Mouse (Mus musculus) liver, adult 2 months (tissue): ENCODE measurements around the gene 1500009C09Rik. TPM values are rescaled to one million over a fixed set of nuclear protein-coding genes. Genes with fewer than 3 reads are reported as not detected.

Source experiments
- DNase-seq: peaks from one replicate; pipeline ENCODE4 v3.0.0-alpha.2; 2011; ENCODE audit warnings: low read depth, low spot score; ENCODE audit errors: extremely low read depth
- H3K27ac ChIP-seq: fragments of 200-500 bp; replicated peaks from 2 replicates; pipeline ENCODE4 v1.5.1; 2012; ENCODE audit warnings: low read depth, mild to moderate bottlenecking, control low read depth, inconsistent platforms, low read length; ENCODE audit not compliant: insufficient read depth
- H3K27me3 ChIP-seq: fragments of 200-500 bp; 2 replicates; pipeline ENCODE4 v1.6.1; 2012; ENCODE audit warnings: mild to moderate bottlenecking, moderate library complexity, low read length, inconsistent platforms; ENCODE audit not compliant: control insufficient read depth, insufficient read depth
- H3K36me3 ChIP-seq: fragments of 200-500 bp; 2 replicates; pipeline ENCODE4 v1.6.1; 2012; ENCODE audit warnings: low read length, inconsistent platforms; ENCODE audit not compliant: control insufficient read depth, insufficient read depth
- H3K4me1 ChIP-seq: fragments of 200-500 bp; 2 replicates; pipeline ENCODE4 v1.6.1; 2011; ENCODE audit warnings: low read length; ENCODE audit not compliant: control insufficient read depth, insufficient read depth
- H3K4me3 ChIP-seq: fragments of 200-500 bp; 2 replicates; pipeline ENCODE4 v1.5.1; 2011; ENCODE audit warnings: low read depth, mild to moderate bottlenecking, control low read depth, low read length, moderate library complexity; ENCODE audit not compliant: insufficient read depth
- H3K79me2 ChIP-seq: fragments of 200-500 bp; 2 replicates; pipeline ENCODE4 v1.6.1; 2012; ENCODE audit warnings: inconsistent platforms, mild to moderate bottlenecking, low read length, moderate library complexity; ENCODE audit not compliant: control insufficient read depth, insufficient read depth
- H3K9ac ChIP-seq: fragments of 200-500 bp; 2 replicates; pipeline ENCODE4 v1.6.1; 2012; ENCODE audit warnings: low read depth, mild to moderate bottlenecking, control low read depth, inconsistent platforms, low read length
- CTCF ChIP-seq: fragments of 200-500 bp; IDR thresholded peaks from 2 replicates; pipeline ENCODE4 v1.5.1; 2011; ENCODE audit warnings: low read depth, low read length, control low read depth
- POLR2A ChIP-seq: fragments of 200-500 bp; IDR thresholded peaks from 2 replicates; pipeline ENCODE4 v1.6.1; 2011; ENCODE audit warnings: low read length, control low read depth; ENCODE audit not compliant: insufficient read depth; ENCODE audit errors: extremely low read depth
- WGBS: fragments of 180-500 bp; shearing (Covaris S2); methylation state at CpG from one replicate; pipeline ENCODE4 v1.1.7; 2018; 5-methylcytosine and 5-hydroxymethylcytosine counted together
- polyA plus RNA-seq: library from polyadenylated mRNA; depleted of rRNA; stranded (reverse); fragments of >200 nt; gene quantifications from 2 replicates; pipeline ENCODE4 v1.2.3, GENCODE M21; 2012
- total RNA-seq: library from RNA; depleted of rRNA; stranded (reverse); fragments of >200 nt; gene quantifications from 2 replicates; pipeline ENCODE4 v1.2.3, GENCODE M21; 2014

The 1500009C09Rik gene
- total and polyA plus RNA-seq, 2 experiments = 0.18 TPM; not detected in 1

- no peaks in the 10 kb centered on the region for H3K36me3 ChIP-seq
- H3K9ac ChIP-seq = no peak overlapping the region
- no peak for TF ChIP-seq CTCF
- TF ChIP-seq POLR2A = no peak
- no peaks in the 10 kb centered on the region for H3K27me3 ChIP-seq
- DNase-seq = no peak
- H3K79me2 ChIP-seq = no peaks in the 10 kb centered on the region
- no peaks in the 10 kb centered on the region for H3K4me1 ChIP-seq
- no peak overlapping the region for H3K27ac ChIP-seq
- WGBS = 83% methylated on average over 6 of the region's 6 CpGs
- no peak overlapping the region for H3K4me3 ChIP-seq
These were observed 22.0 kb upstream of the 1500009C09Rik start for GRCm38 (mm10) chr15:82230098-82230611.

GRCm38 (mm10) chr15:82231100-82231499, 21.1 kb upstream of the 1500009C09Rik start:
- Histone ChIP-seq H3K36me3 (no peaks in the 10 kb centered on the region), H3K4me3 (no peak overlapping the region), H3K79me2 (no peaks in the 10 kb centered on the region), H3K27ac (no peak overlapping the region), H3K4me1 (no peaks in the 10 kb centered on the region), H3K27me3 (no peaks in the 10 kb centered on the region), H3K9ac (no peak overlapping the region)
- 69% methylated on average over 4 of the region's 4 CpGs for WGBS
- TF ChIP-seq POLR2A (no peak), CTCF (no peak)
- no peak for DNase-seq

GRCm38 (mm10) chr15:82231591-82232378, 20.4 kb upstream of the 1500009C09Rik start:
- 65% methylated on average over 11 of the region's 11 CpGs for WGBS
- DNase-seq = no peak
- no peaks in the 10 kb centered on the region for H3K36me3 ChIP-seq
- no peaks in the 10 kb centered on the region for H3K27me3 ChIP-seq
- no peaks in the 10 kb centered on the region for H3K79me2 ChIP-seq
- H3K4me1 ChIP-seq = no peaks in the 10 kb centered on the region
- H3K4me3 ChIP-seq = no peak overlapping the region
- TF ChIP-seq POLR2A (no peak), CTCF (no peak)
- H3K27ac ChIP-seq = no peak overlapping the region
- no peak overlapping the region for H3K9ac ChIP-seq

- Histone ChIP-seq H3K36me3 (no peaks in the 10 kb centered on the region), H3K4me3 (no peak overlapping the region), H3K27me3 (no peaks in the 10 kb centered on the region), H3K4me1 (no peaks in the 10 kb centered on the region), H3K27ac (no peak overlapping the region), H3K79me2 (no peaks in the 10 kb centered on the region), H3K9ac (no peak overlapping the region)
- 92% methylated on average over 4 of the region's 4 CpGs for WGBS
- DNase-seq = no peak
- TF ChIP-seq CTCF (no peak), POLR2A (no peak)
These were observed 19.5 kb upstream of the 1500009C09Rik start for GRCm38 (mm10) chr15:82232651-82233050.

GRCm38 (mm10) chr15:82235661-82236060, 16.5 kb upstream of the 1500009C09Rik start:
- Histone ChIP-seq H3K4me3 (no peak overlapping the region), H3K36me3 (no peaks in the 10 kb centered on the region), H3K79me2 (no peaks in the 10 kb centered on the region), H3K27me3 (no peaks in the 10 kb centered on the region), H3K9ac (no peak overlapping the region), H3K27ac (no peak overlapping the region), H3K4me1 (peaks cover under 1% of the 10 kb centered on the region; the same call in 1 of the 2 replicates)
- WGBS = 87% methylated on average over 10 of the region's 10 CpGs
- TF ChIP-seq POLR2A (no peak), CTCF (no peak)
- DNase-seq = no peak

- H3K36me3 ChIP-seq = no peaks in the 10 kb centered on the region
- WGBS = 12% methylated on average over 5 of the region's 5 CpGs
- TF ChIP-seq CTCF (peak; percentile 99), POLR2A (no peak)
- no peak overlapping the region for H3K27ac ChIP-seq
- H3K79me2 ChIP-seq = no peaks in the 10 kb centered on the region
- no peak overlapping the region for H3K9ac ChIP-seq
- H3K4me1 ChIP-seq = peaks cover 3% of the 10 kb centered on the region
- H3K27me3 ChIP-seq = no peaks in the 10 kb centered on the region
- peak; percentile 44 for DNase-seq
- no peak overlapping the region for H3K4me3 ChIP-seq
These were observed 15.6 kb upstream of the 1500009C09Rik start for GRCm38 (mm10) chr15:82236565-82236964.
